Mouse (Mus musculus): ENCODE data around the gene Btbd35f28. TPM values are rescaled to one million over a fixed set of nuclear protein-coding genes. Genes with fewer than 3 reads are reported as not detected.
"Not testable (repeated sequence)": the region's sequence is repeated elsewhere in the genome, so short reads cannot be mapped to it uniquely, and the experiment has no call there.

Btbd35f28 gene
- polyA plus RNA-seq (2017; shearing (Covaris generic)), result not detected

- not testable (repeated sequence) for ATAC-seq
Measured at GRCm38 (mm10) chrX:4196276-4196675, at the start of gene Btbd35f28. TSS of gene Btbd35f28 (plus strand) at chrX:4196576.

Other genes with a start within 250 kb of the Btbd35f28 start
- not detected for gene Btbd35f16, start 239.6 kb upstream of the Btbd35f28 start, polyA plus RNA-seq (2017; shearing (Covaris generic))
- not detected for gene Btbd35f3, start 158.9 kb upstream of the Btbd35f28 start, polyA plus RNA-seq (2017; shearing (Covaris generic))
- gene Btbd35f20, start 94.7 kb downstream of the Btbd35f28 start, polyA plus RNA-seq (2017; shearing (Covaris generic)), result not detected
- not detected for gene Btbd35f17, start 174.1 kb downstream of the Btbd35f28 start, polyA plus RNA-seq (2017; shearing (Covaris generic))